In genomic region chr5:121807186-121807585, GRCm38 (mm10) we compare ENCODE assay signal across 13 mouse cellular contexts. TPM values are rescaled to one million over a fixed set of nuclear protein-coding genes. Genes with fewer than 3 reads are reported as not detected.
DNase-seq lines count a peak whose midpoint lies in the region; ATAC-seq and TF ChIP-seq lines count a peak whose summit lies in the region.
"Had no signal": no experiment of that assay in that cellular context is flagged by ENCODE, and none has a peak within 500 bp of the region (broad histone marks: within the 10 kb centered on the region; RNA-seq: fewer than 3 reads in every experiment).

No protein-coding gene starts in this region.

- TF ChIP-seq CTCF in hindbrain, postnatal 0 days (IDR thresholded peaks at IDR 0.05; ENCODE audit: low read depth): no peak
- no peak for TF ChIP-seq CTCF in embryonic fibroblast, embryonic 13.5 days (IDR thresholded peaks at IDR 0.05; ENCODE audit: borderline replicate concordance, insufficient read depth, low read length)

- no peaks in the 10 kb centered on the region for H3K27me3 ChIP-seq in hindbrain, postnatal 0 days (ENCODE audit: insufficient read depth, low read length)
- H3K27me3 ChIP-seq in hindbrain, embryonic 11.5 days (ENCODE audit: control insufficient read depth, insufficient read depth, low read length): no peaks in the 10 kb centered on the region
- H3K27me3 ChIP-seq: Patski had no signal

- no peak overlapping the region for H3K4me3 ChIP-seq in hindbrain, postnatal 0 days (ENCODE audit: low read length)
- no peak overlapping the region for H3K4me3 ChIP-seq in hindbrain, embryonic 11.5 days (ENCODE audit: low read depth, low read length)
- H3K4me3 ChIP-seq in embryonic fibroblast, embryonic 13.5 days (ENCODE audit: insufficient read depth, low read length): no peak overlapping the region

- 60% methylated on average over 3 of the region's 3 CpGs for WGBS in hindbrain, postnatal 0 days
- WGBS in hindbrain, embryonic 11.5 days: 96% methylated on average over 3 of the region's 3 CpGs

- no peaks in the 10 kb centered on the region for H3K4me1 ChIP-seq in hindbrain, postnatal 0 days (ENCODE audit: insufficient read depth, low read length)
- H3K4me1 ChIP-seq in hindbrain, embryonic 11.5 days (replicated peaks; ENCODE audit: control insufficient read depth, insufficient read depth, low read length): no peaks in the 10 kb centered on the region
- peaks cover 2% of the 10 kb centered on the region; the same call in 1 of the 2 replicates for H3K4me1 ChIP-seq in embryonic fibroblast, embryonic 13.5 days (ENCODE audit: control insufficient read depth, insufficient read depth, low read length)

- H3K9ac ChIP-seq in hindbrain, postnatal 0 days (replicated peaks; ENCODE audit: low read length): no peak overlapping the region
- H3K9ac ChIP-seq in hindbrain, embryonic 11.5 days (ENCODE audit: low read depth, low read length): no peak overlapping the region
- H3K9ac ChIP-seq: liver, embryonic 14.5 days had no signal

- no peak overlapping the region for H3K4me2 ChIP-seq in hindbrain, postnatal 0 days (ENCODE audit: low read depth, low read length)
- H3K4me2 ChIP-seq in hindbrain, embryonic 11.5 days (replicated peaks; ENCODE audit: low read depth, low read length): no peak overlapping the region

- peaks cover 35% of the 10 kb centered on the region for H3K36me3 ChIP-seq in hindbrain, postnatal 0 days (ENCODE audit: insufficient read depth, low read length)
- peaks cover 11% of the 10 kb centered on the region; the same call in 1 of the 2 replicates for H3K36me3 ChIP-seq in hindbrain, embryonic 11.5 days (ENCODE audit: control insufficient read depth, insufficient read depth, low read length)

- no peaks in the 10 kb centered on the region for H3K9me3 ChIP-seq in hindbrain, postnatal 0 days (ENCODE audit: low read length)
- H3K9me3 ChIP-seq in hindbrain, embryonic 11.5 days (ENCODE audit: control insufficient read depth, low read length): no peaks in the 10 kb centered on the region

- peak; percentile 6 for DNase-seq in embryo, embryonic 10 days (ENCODE audit: low spot score)
- DNase-seq in embryo, embryonic 9.5 days (ENCODE audit: extremely low spot score): no peak
- DNase-seq in hindbrain, postnatal 0 days (ENCODE audit: low spot score): peak; percentile 40
- no peak for DNase-seq in hindbrain, embryonic 11.5 days (ENCODE audit: low spot score)
- DNase-seq in 416B (ENCODE audit: low read depth): peak; percentile 64
- no peak for DNase-seq in urinary bladder, postnatal 36 days (ENCODE audit: low spot score in 2 of 2)
- DNase-seq in kidney, postnatal 14 days: no peak
- DNase-seq: adrenal gland, postnatal 10 days; lung, postnatal 36 days; thymus, postnatal 25 days had no signal

- no peak for ATAC-seq in hindbrain, postnatal 0 days
- ATAC-seq in hindbrain, embryonic 11.5 days (ENCODE audit: low FRiP score): no peak
- ATAC-seq: Patski had no signal

- no peak overlapping the region; the same call in 1 of the 2 replicates for H3K27ac ChIP-seq in hindbrain, postnatal 0 days
- no peak overlapping the region for H3K27ac ChIP-seq in hindbrain, embryonic 11.5 days (ENCODE audit: low read depth, low read length)
- H3K27ac ChIP-seq in embryonic fibroblast, embryonic 13.5 days (ENCODE audit: insufficient read depth, low read length): peak overlapping the region; percentile 15; the same call in 1 of the 2 replicates
- H3K27ac ChIP-seq: liver, embryonic 14.5 days had no signal

- TF ChIP-seq POLR2A in embryonic fibroblast, embryonic 13.5 days (IDR thresholded peaks at IDR 0.05; ENCODE audit: low read depth, low read length): no peak

RNA-seq across cellular contexts. Expression of gene Sh2b3, which starts 30.3 kb away (rescaled TPM):
- 24.7 and 31.0 TPM in 2 replicates for total RNA-seq in hindbrain, postnatal 0 days (2014; rRNA removed)
- 6.5 and 6.6 TPM in 2 replicates for polyA plus RNA-seq in hindbrain, postnatal 0 days (2015; fragmentation: Nextera tagmentation; extraction: Ambion mirVana)
- 8.4 and 9.6 TPM in 2 replicates for polyA plus RNA-seq in hindbrain, embryonic 11.5 days (2014; fragmentation: Nextera tagmentation; extraction: Ambion mirVana)
- polyA plus RNA-seq in embryonic fibroblast, embryonic 13.5 days (2011; ENCODE audit: insufficient read length, low read depth, missing spikeins): 21.1 and 23.6 TPM in 2 replicates

RNA-seq across cellular contexts. Expression of gene Pheta1, which starts 41.6 kb away (rescaled TPM):
- total RNA-seq in hindbrain, postnatal 0 days (2014; rRNA removed): 48.9 and 52.5 TPM in 2 replicates
- 28.0 and 28.3 TPM in 2 replicates for polyA plus RNA-seq in hindbrain, postnatal 0 days (2015; fragmentation: Nextera tagmentation; extraction: Ambion mirVana)
- polyA plus RNA-seq in hindbrain, embryonic 11.5 days (2014; fragmentation: Nextera tagmentation; extraction: Ambion mirVana): 27.0 and 29.3 TPM in 2 replicates
- polyA plus RNA-seq in embryonic fibroblast, embryonic 13.5 days (2011; ENCODE audit: insufficient read length, low read depth, missing spikeins): 4.8 and 6.4 TPM in 2 replicates

Comparison
In these comparisons a context has a peak if more than half of its experiments do, and no peak if none do; other contexts are left out.
1. DNase-seq: peak in embryo, embryonic 10 days (single experiment), hindbrain, postnatal 0 days (single experiment) and 416B (single experiment); none in embryo, embryonic 9.5 days (single experiment), hindbrain, embryonic 11.5 days (single experiment), urinary bladder, postnatal 36 days (0 of 2) and kidney, postnatal 14 days (single experiment).